Mouse (Mus musculus): Measurements from ENCODE around the gene Amh. TPM values are rescaled to one million over a fixed set of nuclear protein-coding genes. Genes with fewer than 3 reads are reported as not detected.

Amh gene
- polyA plus RNA-seq, 1 experiment from 2014 or later = 0.09 TPM

DNA sequence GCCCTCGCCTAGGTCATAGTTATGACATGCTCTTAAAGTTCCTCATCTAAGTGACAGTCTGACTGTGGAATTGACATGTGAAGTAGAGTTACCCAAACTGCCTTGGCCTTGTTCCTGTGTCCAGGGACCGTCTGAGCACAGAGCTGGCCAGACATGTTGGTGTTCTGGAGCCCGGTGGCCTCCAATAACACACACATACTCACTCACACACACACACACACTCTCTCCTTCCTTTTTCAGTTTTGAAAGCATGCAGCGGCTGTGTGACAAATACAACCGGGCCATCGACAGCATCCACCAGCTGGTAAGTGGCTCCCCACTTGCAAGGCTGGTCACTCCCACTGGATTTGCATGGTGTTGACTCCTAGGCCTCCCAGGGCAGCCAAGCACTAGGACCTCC, 36.7 kb upstream of the Amh start:
- WGBS = 91% methylated on average over 6 of the region's 6 CpGs
- Histone ChIP-seq H3K27me3 (ENCODE audit: poor library complexity, severe bottlenecking) (no peaks in the 10 kb centered on the region), H3K4me3 (no peak overlapping the region), H3K9me3 (no peaks in the 10 kb centered on the region), H3K27ac (no peak overlapping the region), H3K4me1 (peaks cover 9% of the 10 kb centered on the region), H3K36me3 (replicated peaks) (peaks cover 97% of the 10 kb centered on the region)
- DNase-seq (ENCODE audit: extremely low spot score, low spot score) = no peak

GRCm38 (mm10) chr10:80773816-80774215, 31.2 kb upstream of the Amh start:
- Histone ChIP-seq H3K27me3 (ENCODE audit: poor library complexity, severe bottlenecking) (no peaks in the 10 kb centered on the region), H3K36me3 (replicated peaks) (peaks cover 99% of the 10 kb centered on the region), H3K4me3 (no peak overlapping the region), H3K27ac (no peak overlapping the region), H3K9me3 (no peaks in the 10 kb centered on the region), H3K4me1 (no peaks in the 10 kb centered on the region)
- WGBS = 91% methylated on average over 5 of the region's 5 CpGs
- no peak for DNase-seq (ENCODE audit: extremely low spot score, low spot score)

DNA sequence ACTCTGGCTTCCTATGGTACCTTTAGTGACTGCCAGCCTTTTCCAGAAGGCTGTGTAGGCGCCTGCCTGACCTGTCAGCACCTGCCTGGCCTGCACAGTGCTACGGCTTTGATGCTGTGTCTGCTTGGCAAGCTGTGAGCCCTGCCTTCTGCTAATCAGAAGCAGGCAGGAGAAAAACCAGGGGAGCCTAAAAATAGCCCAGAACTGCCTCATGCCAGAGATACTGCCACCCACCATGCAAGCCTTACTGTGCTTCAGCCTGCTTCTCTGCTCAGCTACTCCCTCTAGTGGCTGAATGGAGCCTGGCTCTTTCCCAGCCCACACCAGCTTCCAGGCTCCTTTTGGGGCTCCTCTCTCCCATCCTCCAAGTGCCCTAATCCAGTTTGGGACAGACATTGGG, 30.5 kb upstream of the Amh start:
- WGBS = 64% methylated on average over 2 of the region's 2 CpGs
- no peaks in the 10 kb centered on the region for H3K27me3 ChIP-seq (ENCODE audit: poor library complexity, severe bottlenecking)
- H3K4me3 ChIP-seq = 0 out of 2 replicates have a peak overlapping the region, but pooled peaks have one; percentile 9
- DNase-seq (ENCODE audit: extremely low spot score, low spot score) = peak; percentile 66
- peaks cover 100% of the 10 kb centered on the region for H3K36me3 ChIP-seq (replicated peaks)
- H3K27ac ChIP-seq = no peak overlapping the region
- H3K4me1 ChIP-seq = no peaks in the 10 kb centered on the region
- H3K9me3 ChIP-seq = no peaks in the 10 kb centered on the region

DNA sequence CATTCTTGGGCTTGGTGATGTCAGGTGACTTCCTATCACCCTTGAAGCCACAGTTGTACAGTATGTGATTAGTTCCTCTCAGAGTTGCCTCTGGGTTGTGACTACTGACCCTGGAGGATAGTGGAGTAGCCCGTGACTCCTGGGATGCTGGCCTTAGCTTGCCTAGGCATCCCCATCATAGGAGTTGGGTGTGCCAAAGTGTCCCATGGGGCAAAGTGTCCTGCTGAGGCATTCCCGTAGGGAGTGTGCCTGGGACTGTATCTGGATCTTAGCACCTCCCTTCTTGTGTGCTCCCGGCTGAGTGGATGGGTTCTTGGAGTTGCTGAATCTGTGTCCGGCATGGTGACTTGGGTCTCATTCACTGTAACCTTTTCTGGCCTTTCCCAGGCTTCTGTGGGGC, 30.1 kb upstream of the Amh start:
- Histone ChIP-seq H3K36me3 (replicated peaks) (peaks cover 100% of the 10 kb centered on the region), H3K27ac (no peak overlapping the region), H3K27me3 (ENCODE audit: poor library complexity, severe bottlenecking) (no peaks in the 10 kb centered on the region), H3K4me1 (no peaks in the 10 kb centered on the region), H3K4me3 (no peak overlapping the region), H3K9me3 (no peaks in the 10 kb centered on the region)
- DNase-seq (ENCODE audit: extremely low spot score, low spot score) = no peak
- 93% methylated on average over 4 of the region's 4 CpGs for WGBS

GRCm38 (mm10) chr10:80775731-80776130, 29.3 kb upstream of the Amh start:
- 91% methylated on average over 4 of the region's 4 CpGs for WGBS
- H3K9me3 ChIP-seq = no peaks in the 10 kb centered on the region
- H3K4me1 ChIP-seq = no peaks in the 10 kb centered on the region
- H3K36me3 ChIP-seq (replicated peaks) = peaks cover 99% of the 10 kb centered on the region
- H3K27me3 ChIP-seq (ENCODE audit: poor library complexity, severe bottlenecking) = no peaks in the 10 kb centered on the region
- no peak overlapping the region for H3K27ac ChIP-seq
- no peak for DNase-seq (ENCODE audit: extremely low spot score, low spot score)
- no peak overlapping the region for H3K4me3 ChIP-seq

DNA sequence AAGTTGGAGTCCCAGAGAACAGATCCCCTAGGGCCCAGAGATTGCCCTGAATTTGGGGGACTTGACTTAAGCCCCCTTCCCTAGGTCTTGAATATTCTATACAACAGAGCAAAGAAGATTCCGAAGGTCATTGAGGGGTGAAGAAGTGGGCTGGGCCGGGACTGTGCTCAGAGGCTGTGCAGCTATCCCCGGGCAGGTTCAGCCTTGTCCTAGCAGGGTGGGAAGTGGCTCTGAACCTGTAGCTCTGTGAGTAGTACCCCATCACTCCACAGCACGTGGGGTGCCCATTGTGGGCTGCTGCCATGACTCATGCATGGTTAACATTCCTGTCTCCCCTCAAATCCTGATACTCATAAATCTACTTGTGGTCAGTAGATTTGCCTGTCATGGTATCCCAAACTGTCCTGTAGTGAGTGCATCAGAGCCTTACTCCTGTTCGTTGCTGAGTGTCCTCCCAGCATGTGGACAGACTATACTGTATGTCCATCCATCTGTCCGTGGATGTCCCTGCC, 28.6 kb upstream of the Amh start:
- no peaks in the 10 kb centered on the region for H3K9me3 ChIP-seq
- H3K27me3 ChIP-seq (ENCODE audit: poor library complexity, severe bottlenecking) = no peaks in the 10 kb centered on the region
- H3K36me3 ChIP-seq (replicated peaks) = peaks cover 99% of the 10 kb centered on the region

GRCm38 (mm10) chr10:80777123-80777522, 27.9 kb upstream of the Amh start:
- DNase-seq (ENCODE audit: extremely low spot score, low spot score) = no peak
- H3K36me3 ChIP-seq (replicated peaks) = peaks cover 99% of the 10 kb centered on the region
- 94% methylated on average over 5 of the region's 5 CpGs for WGBS
- no peaks in the 10 kb centered on the region for H3K4me1 ChIP-seq
- no peak overlapping the region for H3K27ac ChIP-seq
- no peak overlapping the region for H3K4me3 ChIP-seq
- H3K9me3 ChIP-seq = no peaks in the 10 kb centered on the region
- H3K27me3 ChIP-seq (ENCODE audit: poor library complexity, severe bottlenecking) = no peaks in the 10 kb centered on the region

More for the DNA sequence above, 28.6 kb upstream of the Amh start:
- no peak overlapping the region for H3K27ac ChIP-seq
- 89% methylated on average over 6 of the region's 6 CpGs for WGBS
- DNase-seq (ENCODE audit: extremely low spot score, low spot score) = no peak
- H3K4me1 ChIP-seq = no peaks in the 10 kb centered on the region
- no peak overlapping the region for H3K4me3 ChIP-seq

DNA sequence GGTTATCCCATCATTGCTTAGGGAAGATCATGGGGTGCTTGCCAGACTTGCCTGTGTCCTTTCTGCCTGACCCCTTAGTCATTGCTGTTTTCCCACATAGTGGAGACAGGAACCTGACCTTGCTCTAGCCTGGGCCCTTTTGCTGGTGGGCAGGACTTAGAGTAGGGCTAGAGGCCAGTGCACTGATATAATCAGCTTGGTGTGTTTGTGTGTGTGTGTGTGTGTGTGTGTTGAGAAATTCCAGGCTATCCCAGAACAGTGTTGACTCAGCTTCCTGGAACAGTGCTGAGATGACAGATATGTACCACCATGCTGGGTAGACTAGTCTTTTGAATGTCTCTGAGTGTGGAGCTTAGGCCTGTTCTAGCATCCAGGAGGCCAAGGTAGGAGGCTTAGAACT, 25.5 kb upstream of the Amh start:
- no peak overlapping the region for H3K27ac ChIP-seq
- peaks cover 99% of the 10 kb centered on the region for H3K36me3 ChIP-seq (replicated peaks)
- no peaks in the 10 kb centered on the region for H3K9me3 ChIP-seq
- H3K4me3 ChIP-seq = no peak overlapping the region
- H3K27me3 ChIP-seq (ENCODE audit: poor library complexity, severe bottlenecking) = no peaks in the 10 kb centered on the region
- H3K4me1 ChIP-seq = no peaks in the 10 kb centered on the region
- DNase-seq (ENCODE audit: extremely low spot score, low spot score) = no peak

DNA sequence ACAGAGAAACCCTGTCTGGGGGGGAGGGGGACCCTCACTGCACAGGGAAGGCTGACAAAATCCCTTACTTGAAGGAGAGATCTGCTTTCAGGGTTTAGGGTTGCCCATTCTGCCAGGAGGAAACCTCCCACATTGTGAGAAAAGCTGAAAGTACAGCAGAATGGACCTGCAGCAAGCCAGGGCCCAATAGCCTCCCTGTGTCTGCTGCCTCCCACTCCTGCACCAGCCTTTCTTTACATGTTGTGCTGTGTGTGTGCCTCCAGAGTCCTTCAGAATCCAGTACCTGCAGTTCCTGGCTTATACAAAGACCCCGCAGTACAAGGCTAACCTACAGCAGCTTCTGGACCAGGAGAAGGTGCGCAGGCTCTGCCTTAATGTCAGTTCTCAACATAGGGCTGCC, 20.7 kb upstream of the Amh start:
- peaks cover 99% of the 10 kb centered on the region for H3K36me3 ChIP-seq (replicated peaks)
- WGBS = 95% methylated on average over 2 of the region's 2 CpGs
- no peak for DNase-seq (ENCODE audit: extremely low spot score, low spot score)

GRCm38 (mm10) chr10:80784871-80785270, 20.2 kb upstream of the Amh start:
- 84% methylated on average over 12 of the region's 12 CpGs for WGBS
- H3K4me1 ChIP-seq = no peaks in the 10 kb centered on the region
- H3K27me3 ChIP-seq (ENCODE audit: poor library complexity, severe bottlenecking) = no peaks in the 10 kb centered on the region
- H3K36me3 ChIP-seq (replicated peaks) = peaks cover 98% of the 10 kb centered on the region
- H3K4me3 ChIP-seq = no peak overlapping the region
- H3K27ac ChIP-seq = no peak overlapping the region
- no peak for DNase-seq (ENCODE audit: extremely low spot score, low spot score)
- no peaks in the 10 kb centered on the region for H3K9me3 ChIP-seq

More for the DNA sequence above, 20.7 kb upstream of the Amh start:
- H3K27ac ChIP-seq = no peak overlapping the region
- no peaks in the 10 kb centered on the region for H3K4me1 ChIP-seq
- H3K27me3 ChIP-seq (ENCODE audit: poor library complexity, severe bottlenecking) = no peaks in the 10 kb centered on the region
- no peak overlapping the region for H3K4me3 ChIP-seq
- no peaks in the 10 kb centered on the region for H3K9me3 ChIP-seq

- Histone ChIP-seq H3K4me3 (no peak overlapping the region), H3K27me3 (ENCODE audit: poor library complexity, severe bottlenecking) (no peaks in the 10 kb centered on the region), H3K4me1 (no peaks in the 10 kb centered on the region; the same call in 1 of the 2 replicates), H3K36me3 (replicated peaks) (peaks cover 99% of the 10 kb centered on the region), H3K9me3 (no peaks in the 10 kb centered on the region), H3K27ac (no peak overlapping the region)
- 94% methylated on average over 11 of the region's 11 CpGs for WGBS
- DNase-seq (ENCODE audit: extremely low spot score, low spot score) = no peak
Measured at GRCm38 (mm10) chr10:80785963-80786362, 19.1 kb upstream of the Amh start.

GRCm38 (mm10) chr10:80787517-80787916, 17.5 kb upstream of the Amh start:
- Histone ChIP-seq H3K4me3 (no peak overlapping the region), H3K27ac (no peak overlapping the region), H3K36me3 (replicated peaks) (peaks cover 99% of the 10 kb centered on the region), H3K27me3 (ENCODE audit: poor library complexity, severe bottlenecking) (no peaks in the 10 kb centered on the region), H3K9me3 (no peaks in the 10 kb centered on the region), H3K4me1 (peaks cover 2% of the 10 kb centered on the region)
- DNase-seq (ENCODE audit: extremely low spot score, low spot score) = no peak
- 90% methylated on average over 2 of the region's 2 CpGs for WGBS

GRCm38 (mm10) chr10:80790761-80791404, 14.2 kb upstream of the Amh start:
- 0 out of 2 replicates have a peak overlapping the region, but pooled peaks have one; percentile 11 for H3K4me3 ChIP-seq

More at GRCm38 (mm10) chr10:80790761-80791404, 14.2 kb upstream of the Amh start:
- Histone ChIP-seq H3K27me3 (ENCODE audit: poor library complexity, severe bottlenecking) (no peaks in the 10 kb centered on the region), H3K36me3 (replicated peaks) (peaks cover 99% of the 10 kb centered on the region), H3K9me3 (no peaks in the 10 kb centered on the region), H3K4me1 (peaks cover 5% of the 10 kb centered on the region), H3K27ac (0 out of 2 replicates have a peak overlapping the region, but pooled peaks have one; percentile 6)
- DNase-seq (ENCODE audit: extremely low spot score, low spot score) = no peak
- 89% methylated on average over 19 of the region's 19 CpGs for WGBS
